Mouse (Mus musculus) heart, embryonic 13.5 days (tissue): ENCODE data around the gene Exoc6. TPM values are rescaled to one million over a fixed set of nuclear protein-coding genes. Genes with fewer than 3 reads are reported as not detected.
A peak's percentile ranks its signal among the peaks of the same experiment; 100 is the strongest.

Experiments used
- ATAC-seq: fragments of 200-750 bp; cut with Nextera tagmentation; 2 replicates; pipeline ENCODE4 v1.8.0; 2017; ENCODE audit warnings: moderate TSS enrichment; ENCODE audit not compliant: insufficient number of reproducible peaks, low FRiP score, low TSS enrichment; ENCODE audit errors: extremely low read depth
- H3K27ac ChIP-seq: fragments of 300-500 bp; sonication (generic); replicated peaks from 2 replicates; pipeline ENCODE4 v1.5.1; 2015; ENCODE audit warnings: moderate library complexity, mild to moderate bottlenecking, inconsistent platforms
- H3K27me3 ChIP-seq: fragments of 300-500 bp; sonication (generic); replicated peaks from 2 replicates; pipeline ENCODE4 v1.6.1; 2015; ENCODE audit warnings: mild to moderate bottlenecking, inconsistent platforms
- H3K36me3 ChIP-seq: fragments of 300-500 bp; sonication (generic); 2 replicates; pipeline ENCODE4 v1.6.1; 2015; ENCODE audit warnings: mild to moderate bottlenecking, inconsistent platforms
- H3K4me1 ChIP-seq: fragments of 300-500 bp; sonication (generic); 2 replicates; pipeline ENCODE4 v1.6.1; 2015; ENCODE audit warnings: inconsistent platforms
- H3K4me2 ChIP-seq: fragments of 300-500 bp; sonication (generic); 2 replicates; pipeline ENCODE4 v1.6.1; 2015; ENCODE audit warnings: inconsistent platforms, mild to moderate bottlenecking, moderate library complexity
- H3K4me3 ChIP-seq: fragments of 300-500 bp; sonication (generic); 2 replicates; pipeline ENCODE4 v1.5.1; 2015; ENCODE audit warnings: moderate library complexity, mild to moderate bottlenecking, inconsistent platforms
- H3K9ac ChIP-seq: fragments of 300-500 bp; sonication (generic); 2 replicates; pipeline ENCODE4 v1.6.1; 2015; ENCODE audit warnings: inconsistent platforms, mild to moderate bottlenecking, moderate library complexity
- H3K9me3 ChIP-seq: fragments of 300-500 bp; sonication (generic); 2 replicates; pipeline ENCODE4 v1.6.1; 2016; ENCODE audit warnings: inconsistent platforms
- WGBS: fragments of 180-500 bp; shearing (Covaris S2); methylation state at CpG from one replicate; pipeline ENCODE4 v1.1.7; 2015; ENCODE audit warnings: mixed read lengths; 5-methylcytosine and 5-hydroxymethylcytosine counted together
- polyA plus RNA-seq: library from polyadenylated mRNA; unstranded; fragments of >200 nt; fragmentation: Nextera tagmentation; extraction: Ambion mirVana; gene quantifications from 2 replicates; pipeline ENCODE4 v1.2.1, GENCODE M21; 2015

Exoc6 gene
- polyA plus RNA-seq, 1 experiment from 2014 or later = 17.2 TPM

GRCm38 (mm10) chr19:37690716-37691115 lies 140.5 kb downstream of the Exoc6 start:
- Histone ChIP-seq H3K36me3 (no peaks in the 10 kb centered on the region), H3K4me2 (peak overlapping the region; percentile 53), H3K9me3 (no peaks in the 10 kb centered on the region), H3K4me1 (peaks cover 33% of the 10 kb centered on the region), H3K27ac (no peak overlapping the region), H3K9ac (no peak overlapping the region), H3K4me3 (peak overlapping the region; percentile 30), H3K27me3 (peaks cover 100% of the 10 kb centered on the region)
- ATAC-seq = no peak
- WGBS = 8% methylated on average over 29 of the region's 29 CpGs

- Histone ChIP-seq H3K9me3 (no peaks in the 10 kb centered on the region), H3K27me3 (peaks cover 100% of the 10 kb centered on the region), H3K4me1 (peaks cover 39% of the 10 kb centered on the region), H3K4me3 (peak overlapping the region; percentile 54), H3K27ac (no peak overlapping the region), H3K9ac (peak overlapping the region; percentile 61; the same call in 1 of the 2 replicates), H3K4me2 (peak overlapping the region; percentile 83), H3K36me3 (no peaks in the 10 kb centered on the region)
- no peak for ATAC-seq
- WGBS = 3% methylated on average over 40 of the region's 40 CpGs
Observed at GRCm38 (mm10) chr19:37692879-37693278, 142.7 kb downstream of the Exoc6 start.

GRCm38 (mm10) chr19:37695146-37695545 lies 144.9 kb downstream of the Exoc6 start:
- Histone ChIP-seq H3K4me2 (no peak overlapping the region), H3K36me3 (no peaks in the 10 kb centered on the region), H3K27ac (no peak overlapping the region), H3K27me3 (peaks cover 100% of the 10 kb centered on the region), H3K9ac (no peak overlapping the region), H3K4me3 (no peak overlapping the region), H3K4me1 (peaks cover 52% of the 10 kb centered on the region), H3K9me3 (no peaks in the 10 kb centered on the region)
- WGBS = 55% methylated on average over 13 of the region's 13 CpGs
- no peak for ATAC-seq

- ATAC-seq = no peak
- 5% methylated on average over 42 of the region's 42 CpGs for WGBS
- peak overlapping the region; percentile 54 for H3K4me3 ChIP-seq
Observed at GRCm38 (mm10) chr19:37695762-37696602, 145.8 kb downstream of the Exoc6 start.

GRCm38 (mm10) chr19:37696603-37697334 lies 146.6 kb downstream of the Exoc6 start:
- no peak for ATAC-seq
- H3K9ac ChIP-seq = 0 out of 2 replicates have a peak overlapping the region, but pooled peaks have one; percentile 10
- no peaks in the 10 kb centered on the region for H3K9me3 ChIP-seq
- H3K27ac ChIP-seq = no peak overlapping the region
- H3K4me2 ChIP-seq = peak overlapping the region; percentile 83
- H3K36me3 ChIP-seq = no peaks in the 10 kb centered on the region
- H3K4me1 ChIP-seq = peaks cover 47% of the 10 kb centered on the region
- H3K4me3 ChIP-seq = peak overlapping the region; percentile 54
- H3K27me3 ChIP-seq = peaks cover 100% of the 10 kb centered on the region
- under 1% methylated on average over 22 of the region's 22 CpGs for WGBS

More at GRCm38 (mm10) chr19:37695762-37696602, 145.8 kb downstream of the Exoc6 start:
- Histone ChIP-seq H3K27ac (no peak overlapping the region), H3K36me3 (no peaks in the 10 kb centered on the region), H3K4me1 (peaks cover 47% of the 10 kb centered on the region), H3K9me3 (no peaks in the 10 kb centered on the region), H3K27me3 (peaks cover 100% of the 10 kb centered on the region), H3K9ac (0 out of 2 replicates have a peak overlapping the region, but pooled peaks have one; percentile 3), H3K4me2 (peak overlapping the region; percentile 83)

GRCm38 (mm10) chr19:37697335-37697636 lies 147.1 kb downstream of the Exoc6 start:
- H3K9ac ChIP-seq = peak overlapping the region; percentile 40; the same call in 1 of the 2 replicates
- no peak for ATAC-seq
- H3K36me3 ChIP-seq = no peaks in the 10 kb centered on the region
- H3K27me3 ChIP-seq = peaks cover 100% of the 10 kb centered on the region
- H3K4me2 ChIP-seq = peak overlapping the region; percentile 83
- under 1% methylated on average over 18 of the region's 18 CpGs for WGBS
- peak overlapping the region; percentile 54 for H3K4me3 ChIP-seq
- peaks cover 50% of the 10 kb centered on the region for H3K4me1 ChIP-seq
- no peaks in the 10 kb centered on the region for H3K9me3 ChIP-seq
- H3K27ac ChIP-seq = no peak overlapping the region

GRCm38 (mm10) chr19:37697651-37698272 lies 147.5 kb downstream of the Exoc6 start, which contains the start of gene Cyp26a1:
Cyp26a1 (plus strand) TSS chr19:37697798.
- ATAC-seq = no peak
- H3K4me2 ChIP-seq = peak within 1 kb of the TSS; percentile 83
- peak within 1 kb of the TSS; percentile 54 for H3K4me3 ChIP-seq
- H3K9me3 ChIP-seq = no peaks in the 10 kb centered on the region
- peaks cover 100% of the 10 kb centered on the region for H3K27me3 ChIP-seq
- H3K9ac ChIP-seq = peak within 1 kb of the TSS; percentile 40; the same call in 1 of the 2 replicates
- peaks cover 49% of the 10 kb centered on the region for H3K4me1 ChIP-seq
- WGBS = under 1% methylated on average over 51 of the region's 51 CpGs
- H3K27ac ChIP-seq = no peak within 1 kb of the TSS
- no peaks in the 10 kb centered on the region for H3K36me3 ChIP-seq

GRCm38 (mm10) chr19:37698273-37699160 lies 148.3 kb downstream of the Exoc6 start:
- no peak overlapping the region for H3K27ac ChIP-seq
- no peak overlapping the region for H3K9ac ChIP-seq
- H3K36me3 ChIP-seq = no peaks in the 10 kb centered on the region
- whole genome bisulfite sequencing = under 1% methylated on average over 63 of the region's 63 CpGs
- peaks cover 100% of the 10 kb centered on the region for H3K27me3 ChIP-seq
- no peaks in the 10 kb centered on the region for H3K9me3 ChIP-seq
- H3K4me1 ChIP-seq = peaks cover 42% of the 10 kb centered on the region
- peak overlapping the region; percentile 83 for H3K4me2 ChIP-seq
- H3K4me3 ChIP-seq = peak overlapping the region; percentile 54
- ATAC-seq = 0 out of 2 replicates have a peak, but pooled peaks have one; percentile 22

- Histone ChIP-seq H3K4me3 (no peak overlapping the region), H3K9me3 (no peaks in the 10 kb centered on the region), H3K27me3 (peaks cover 97% of the 10 kb centered on the region), H3K9ac (no peak overlapping the region), H3K27ac (no peak overlapping the region), H3K36me3 (no peaks in the 10 kb centered on the region), H3K4me2 (no peak overlapping the region), H3K4me1 (peaks cover 42% of the 10 kb centered on the region)
- ATAC-seq = no peak
- WGBS = 27% methylated on average over 9 of the region's 9 CpGs
Observed at GRCm38 (mm10) chr19:37699711-37700110, 149.5 kb downstream of the Exoc6 start.

- no peaks in the 10 kb centered on the region for H3K9me3 ChIP-seq
- no peak overlapping the region for H3K27ac ChIP-seq
- no peaks in the 10 kb centered on the region for H3K36me3 ChIP-seq
- no peak overlapping the region for H3K9ac ChIP-seq
- no peak for ATAC-seq
- H3K4me1 ChIP-seq = peaks cover 21% of the 10 kb centered on the region
- no peak overlapping the region for H3K4me3 ChIP-seq
- no peak overlapping the region for H3K4me2 ChIP-seq
- WGBS = 36% methylated on average over 21 of the region's 21 CpGs
- H3K27me3 ChIP-seq = peaks cover 84% of the 10 kb centered on the region
Observed at GRCm38 (mm10) chr19:37702377-37703076, 152.3 kb downstream of the Exoc6 start.
